Mouse (Mus musculus) embryonic facial prominence, embryonic 11.5 days (tissue): ENCODE measurements around the gene Defb42. TPM values are rescaled to one million over a fixed set of nuclear protein-coding genes. Genes with fewer than 3 reads are reported as not detected.

Source experiments
- ATAC-seq: fragments of 200-750 bp; cut with Nextera tagmentation; replicated peaks from 2 replicates; pipeline ENCODE4 v1.8.0; 2017; ENCODE audit warnings: low read depth; ENCODE audit not compliant: insufficient number of reproducible peaks, low FRiP score, low TSS enrichment
- DNase-seq: peaks from one replicate; pipeline ENCODE4 v3.0.0-alpha.2; 2015; ENCODE audit warnings: low spot score
- H3K27ac ChIP-seq: fragments of 300-500 bp; sonication (generic); replicated peaks from 2 replicates; pipeline ENCODE4 v1.5.1; 2014; ENCODE audit warnings: mild to moderate bottlenecking, low read depth, low read length, control low read depth
- H3K27me3 ChIP-seq: fragments of 300-500 bp; sonication (generic); 2 replicates; pipeline ENCODE4 v1.6.1; 2014; ENCODE audit warnings: mild to moderate bottlenecking, low read length, moderate library complexity, mixed read lengths; ENCODE audit not compliant: control insufficient read depth, insufficient read depth
- H3K36me3 ChIP-seq: fragments of 300-500 bp; sonication (generic); replicated peaks from 2 replicates; pipeline ENCODE4 v1.6.1; 2014; ENCODE audit warnings: low read depth, mild to moderate bottlenecking, low read length, moderate library complexity, mixed read lengths; ENCODE audit not compliant: control insufficient read depth, insufficient read depth
- H3K4me1 ChIP-seq: fragments of 300-500 bp; sonication (generic); 2 replicates; pipeline ENCODE4 v1.6.1; 2014; ENCODE audit warnings: low read length, mixed read lengths; ENCODE audit not compliant: control insufficient read depth, insufficient read depth
- H3K4me2 ChIP-seq: fragments of 300-500 bp; sonication (generic); 2 replicates; pipeline ENCODE4 v1.6.1; 2014; ENCODE audit warnings: low read depth, mild to moderate bottlenecking, control low read depth, low read length, moderate library complexity
- H3K4me3 ChIP-seq: fragments of 300-500 bp; sonication (generic); 2 replicates; pipeline ENCODE4 v1.5.1; 2014; ENCODE audit warnings: low read depth, low read length, control low read depth
- H3K9ac ChIP-seq: fragments of 300-500 bp; sonication (generic); replicated peaks from 2 replicates; pipeline ENCODE4 v1.6.1; 2014; ENCODE audit warnings: mild to moderate bottlenecking, control low read depth, low read length
- H3K9me3 ChIP-seq: fragments of 300-500 bp; sonication (generic); replicated peaks from 2 replicates; pipeline ENCODE4 v1.6.1; 2016; ENCODE audit warnings: mild to moderate bottlenecking, low read length, inconsistent platforms, mixed read lengths; ENCODE audit not compliant: control insufficient read depth
- WGBS: fragments of 180-500 bp; shearing (Covaris S2); extraction: QIAGEN DNeasy Blood & Tissue Kit; methylation state at CpG from one replicate; pipeline ENCODE4 v1.1.7; 2014; 5-methylcytosine and 5-hydroxymethylcytosine counted together
- polyA plus RNA-seq: library from polyadenylated mRNA; unstranded; fragments of >200 nt; fragmentation: Nextera tagmentation; extraction: Ambion mirVana; gene quantifications from 2 replicates; pipeline ENCODE4 v1.2.1, GENCODE M21; 2014

The Defb42 gene
- polyA plus RNA-seq, 1 experiment from 2014 or later = not detected

DNA sequence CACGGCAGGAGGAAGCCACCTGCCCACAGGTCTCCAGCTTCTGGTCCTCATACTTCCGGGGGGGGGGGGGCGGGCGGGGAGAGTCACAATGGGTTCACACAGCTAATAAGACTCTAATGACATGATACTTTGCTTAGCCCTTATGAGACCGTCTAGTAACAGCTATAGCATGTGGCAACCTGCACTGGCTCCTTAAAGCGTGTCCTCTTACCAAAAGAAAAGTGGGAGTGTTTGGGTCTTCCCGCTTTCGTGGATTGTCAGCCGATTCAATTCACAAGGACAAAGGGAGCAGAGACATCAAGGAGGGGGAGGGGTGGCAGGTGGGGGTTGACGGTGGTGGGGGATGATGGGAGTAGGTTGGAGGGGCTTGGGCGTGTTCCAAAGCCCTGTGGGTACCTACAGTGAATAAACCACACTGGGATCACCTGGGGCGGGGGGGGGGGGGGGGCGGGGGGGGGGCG is 3.1 kb downstream of the Defb42 start, which contains the start of gene Defb30:
Gene Defb30 (minus strand): TSS at position 51 of the 461 bp plus-strand sequence.
- WGBS = 76% methylated on average over 11 of the region's 14 CpGs
- ATAC-seq = no peak
- no peak within 1 kb of the TSS for H3K4me2 ChIP-seq
- no peaks in the 10 kb centered on the region for H3K36me3 ChIP-seq
- DNase-seq = no peak
- H3K4me3 ChIP-seq = no peak within 1 kb of the TSS
- H3K9ac ChIP-seq = no peak within 1 kb of the TSS
- no peaks in the 10 kb centered on the region for H3K9me3 ChIP-seq
- H3K27me3 ChIP-seq = no peaks in the 10 kb centered on the region
- H3K27ac ChIP-seq = no peak within 1 kb of the TSS
- no peaks in the 10 kb centered on the region for H3K4me1 ChIP-seq

GRCm38 (mm10) chr14:63050769-63051168 is 4.0 kb downstream of the Defb42 start:
- Histone ChIP-seq H3K4me3 (no peak overlapping the region), H3K4me1 (no peaks in the 10 kb centered on the region), H3K27ac (no peak overlapping the region), H3K9ac (no peak overlapping the region), H3K36me3 (no peaks in the 10 kb centered on the region), H3K9me3 (no peaks in the 10 kb centered on the region), H3K27me3 (no peaks in the 10 kb centered on the region), H3K4me2 (no peak overlapping the region)
- 32% methylated on average over 5 of the region's 5 CpGs for WGBS
- ATAC-seq = no peak
- peak; percentile 60 for DNase-seq

DNA sequence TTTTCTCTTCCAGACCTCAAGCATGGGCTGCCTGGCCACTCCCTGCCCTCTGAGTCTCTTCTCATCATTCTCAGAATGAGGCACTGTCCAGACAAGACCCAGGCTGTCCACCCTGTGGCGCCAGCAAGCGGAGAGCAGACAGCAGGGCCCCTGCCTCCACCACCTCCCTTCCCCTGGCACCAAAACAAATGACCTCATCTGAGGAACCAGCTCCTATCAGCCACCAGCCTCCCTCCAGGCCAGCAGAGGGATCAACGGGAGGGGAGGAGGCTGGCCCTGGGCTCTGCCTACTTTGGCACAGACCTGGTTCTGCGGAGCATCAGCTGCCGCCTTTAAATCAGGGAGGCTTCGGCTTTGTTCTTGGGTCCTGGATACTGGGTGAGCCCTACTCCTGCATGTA is 7.9 kb downstream of the Defb42 start:
- no peak overlapping the region for H3K4me3 ChIP-seq
- H3K9ac ChIP-seq = no peak overlapping the region
- no peak for ATAC-seq
- peak; percentile 6 for DNase-seq
- no peaks in the 10 kb centered on the region for H3K36me3 ChIP-seq
- H3K4me1 ChIP-seq = no peaks in the 10 kb centered on the region
- H3K27ac ChIP-seq = no peak overlapping the region
- H3K9me3 ChIP-seq = no peaks in the 10 kb centered on the region
- 43% methylated on average over 6 of the region's 6 CpGs for WGBS
- H3K4me2 ChIP-seq = no peak overlapping the region
- no peaks in the 10 kb centered on the region for H3K27me3 ChIP-seq

DNA sequence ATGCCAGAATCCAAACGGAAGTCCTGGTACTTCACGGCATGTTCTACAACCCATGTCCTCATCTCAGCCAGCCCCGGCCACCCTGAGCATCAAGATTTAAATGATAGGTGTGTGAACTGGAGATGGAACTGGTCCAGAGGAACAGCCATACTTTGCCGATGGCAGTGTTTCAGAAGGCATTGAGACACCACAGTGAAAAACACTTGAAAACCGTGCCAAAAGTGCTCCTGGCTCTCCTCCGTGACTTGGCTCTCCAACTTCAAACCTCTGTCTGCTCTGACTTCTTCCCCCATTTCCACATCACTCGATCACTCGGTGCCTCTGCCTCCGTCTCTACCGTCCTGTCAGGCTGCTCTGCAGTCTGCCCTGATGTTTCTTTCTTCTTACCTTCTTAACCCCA is 13.6 kb downstream of the Defb42 start:
- no peaks in the 10 kb centered on the region for H3K36me3 ChIP-seq
- no peak for ATAC-seq
- no peaks in the 10 kb centered on the region for H3K4me1 ChIP-seq
- no peaks in the 10 kb centered on the region for H3K9me3 ChIP-seq
- H3K27me3 ChIP-seq = no peaks in the 10 kb centered on the region
- no peak for DNase-seq
- whole genome bisulfite sequencing = 84% methylated on average over 10 of the region's 10 CpGs
- no peak overlapping the region for H3K9ac ChIP-seq
- no peak overlapping the region for H3K27ac ChIP-seq
- no peak overlapping the region for H3K4me2 ChIP-seq
- no peak overlapping the region for H3K4me3 ChIP-seq

- Histone ChIP-seq H3K27ac (no peak overlapping the region), H3K4me3 (no peak overlapping the region), H3K9ac (no peak overlapping the region), H3K27me3 (no peaks in the 10 kb centered on the region), H3K9me3 (no peaks in the 10 kb centered on the region), H3K4me1 (no peaks in the 10 kb centered on the region), H3K36me3 (no peaks in the 10 kb centered on the region), H3K4me2 (no peak overlapping the region)
- WGBS = 87% methylated on average over 2 of the region's 2 CpGs
- DNase-seq (no peak), ATAC-seq (no peak)
These were observed 15.4 kb downstream of the Defb42 start for GRCm38 (mm10) chr14:63062184-63062583.

DNA sequence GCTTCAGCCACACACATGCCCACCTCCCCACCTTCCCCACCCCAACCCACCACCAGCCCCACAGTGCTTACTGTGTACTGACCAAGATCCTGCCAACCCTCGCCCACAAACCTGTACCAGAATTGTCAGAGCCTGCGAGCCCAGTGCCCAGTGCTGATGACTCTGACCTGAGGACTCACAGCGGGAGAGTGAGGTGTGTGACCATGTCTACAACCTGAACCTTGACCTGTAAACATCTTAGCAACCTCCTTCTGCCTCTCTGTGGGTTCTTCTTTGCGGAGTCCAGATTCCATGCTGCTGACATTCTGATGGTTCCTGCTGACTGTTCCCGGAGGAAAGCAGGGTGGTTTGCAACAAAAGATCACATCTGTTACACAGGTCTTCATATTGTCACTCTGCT is 18.6 kb downstream of the Defb42 start:
- 77% methylated on average over 5 of the region's 5 CpGs for WGBS
- no peak overlapping the region for H3K4me3 ChIP-seq
- no peak overlapping the region for H3K4me2 ChIP-seq
- H3K4me1 ChIP-seq = no peaks in the 10 kb centered on the region
- H3K27me3 ChIP-seq = no peaks in the 10 kb centered on the region
- no peak overlapping the region for H3K9ac ChIP-seq
- DNase-seq (no peak), ATAC-seq (no peak)
- no peaks in the 10 kb centered on the region for H3K9me3 ChIP-seq
- H3K36me3 ChIP-seq = no peaks in the 10 kb centered on the region
- no peak overlapping the region for H3K27ac ChIP-seq

DNA sequence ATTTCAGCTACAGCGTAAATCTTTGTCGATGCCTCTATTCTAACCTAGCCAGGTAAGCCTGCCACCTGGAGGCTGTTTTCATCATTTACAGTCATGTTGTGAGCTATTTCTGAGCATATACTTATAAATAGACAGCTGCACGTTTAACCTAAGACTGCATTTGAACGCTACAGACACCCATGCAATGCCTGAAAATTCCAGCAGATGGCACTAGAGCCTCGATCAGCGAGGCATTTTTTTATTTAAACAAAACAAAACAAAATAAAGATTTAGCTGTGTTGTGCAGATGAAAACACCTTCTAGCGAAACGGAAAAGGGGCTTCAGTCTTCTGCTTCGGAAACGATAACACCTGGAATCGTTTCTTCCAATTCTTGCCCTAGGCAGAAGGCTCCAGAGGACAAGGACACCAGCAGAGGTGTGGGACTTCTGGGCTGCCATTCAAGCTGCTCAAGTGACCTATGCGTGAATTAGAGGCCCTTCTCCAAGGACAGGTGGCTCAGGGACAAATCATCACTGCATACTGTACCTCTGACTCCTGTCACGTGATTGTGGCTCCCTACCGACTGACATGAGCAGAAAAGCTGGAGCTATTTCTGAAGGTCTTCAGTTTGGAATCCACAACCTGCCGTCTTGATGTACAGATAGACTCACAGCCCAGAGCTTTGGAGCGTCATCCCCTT is 20.0 kb downstream of the Defb42 start:
- ATAC-seq (no peak), DNase-seq (peak; percentile 81)
- Histone ChIP-seq H3K36me3 (no peaks in the 10 kb centered on the region), H3K9me3 (no peaks in the 10 kb centered on the region), H3K4me3 (no peak overlapping the region), H3K4me2 (no peak overlapping the region), H3K27me3 (no peaks in the 10 kb centered on the region), H3K4me1 (no peaks in the 10 kb centered on the region), H3K9ac (no peak overlapping the region), H3K27ac (no peak overlapping the region)
- WGBS = 33% methylated on average over 16 of the region's 16 CpGs

DNA sequence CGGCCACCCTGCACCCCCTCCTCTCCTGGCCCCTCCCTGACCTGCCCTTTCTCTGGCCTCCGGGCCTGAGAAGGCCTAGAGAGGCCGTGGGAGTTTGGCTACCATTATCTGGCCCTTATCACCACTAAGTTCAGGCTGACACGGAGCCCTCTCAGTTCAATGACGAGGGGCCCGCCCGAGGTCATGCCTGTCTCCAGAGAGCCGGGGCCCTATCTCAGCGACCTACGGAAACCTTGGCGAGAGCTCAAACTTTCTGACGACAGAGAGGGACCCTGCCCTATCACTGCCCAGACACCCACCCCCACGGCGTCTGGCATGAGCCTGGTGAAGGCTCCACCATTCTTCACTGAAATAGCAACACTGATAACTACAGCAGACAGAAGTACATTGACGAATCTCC is 20.9 kb downstream of the Defb42 start:
- Histone ChIP-seq H3K9me3 (no peaks in the 10 kb centered on the region), H3K27me3 (no peaks in the 10 kb centered on the region), H3K27ac (no peak overlapping the region), H3K9ac (no peak overlapping the region), H3K36me3 (no peaks in the 10 kb centered on the region), H3K4me3 (no peak overlapping the region), H3K4me1 (no peaks in the 10 kb centered on the region), H3K4me2 (no peak overlapping the region)
- WGBS = 72% methylated on average over 15 of the region's 15 CpGs
- DNase-seq (no peak), ATAC-seq (no peak)
